Mouse (Mus musculus): ENCODE results near the gene Nup54. TPM values are rescaled to one million over a fixed set of nuclear protein-coding genes. Genes with fewer than 3 reads are reported as not detected.
A peak's percentile ranks its signal among the peaks of the same experiment; 100 is the strongest.

The Nup54 gene
- total and polyA plus RNA-seq, 2 experiments from 2014 or later, result 42.3 to 90.2 TPM

DNA sequence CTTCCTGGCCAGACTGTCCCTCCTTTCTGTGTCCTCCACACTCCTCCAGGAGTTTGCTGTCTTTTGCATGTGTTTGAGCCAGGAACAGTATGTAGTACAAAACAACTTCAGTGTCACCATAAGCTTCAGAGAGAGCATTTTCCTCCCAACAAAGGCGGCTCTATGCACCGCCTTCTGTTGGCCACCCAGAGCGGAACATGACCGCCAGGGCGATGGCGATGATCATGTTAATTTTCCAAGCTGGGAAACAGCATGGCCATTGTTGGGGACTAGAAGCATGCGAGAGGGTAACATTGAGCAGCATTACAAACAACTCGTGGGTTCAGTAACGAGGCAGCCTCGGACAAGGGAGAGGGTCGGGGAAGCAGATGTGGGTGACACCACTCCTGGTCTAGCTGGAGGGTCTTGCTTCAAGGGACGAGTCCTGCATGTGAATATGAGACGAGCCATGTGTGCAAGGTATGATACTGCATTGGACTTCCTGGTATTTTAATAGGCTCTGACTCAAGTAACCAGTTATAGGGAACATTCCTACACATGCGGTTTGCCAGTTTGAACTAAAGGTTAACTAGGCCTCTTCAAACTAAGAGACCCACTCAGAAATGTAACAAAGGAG is 63.5 kb downstream of the Nup54 start:
- no peaks in the 10 kb centered on the region for H3K27me3 ChIP-seq (ENCODE audit: insufficient read depth, low read length)

DNA sequence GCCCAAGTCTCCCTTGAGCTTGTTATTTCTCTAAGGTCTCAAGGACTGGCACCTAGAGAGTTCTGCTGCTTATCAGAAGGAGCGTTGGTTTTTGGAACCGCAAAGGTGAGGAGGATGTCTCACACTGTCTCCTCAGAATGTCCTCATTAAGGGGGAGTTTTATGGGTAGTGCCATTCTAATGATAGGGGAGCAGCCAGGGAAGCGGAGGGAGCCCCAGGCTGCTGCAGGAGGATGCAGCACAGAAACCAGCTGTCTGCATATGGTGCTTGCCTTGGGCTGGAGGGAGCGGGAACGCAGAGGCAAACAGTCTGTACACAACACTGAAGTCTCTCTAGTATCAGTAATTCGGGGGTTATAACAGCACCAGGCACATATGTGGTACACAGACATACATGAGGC is 64.1 kb downstream of the Nup54 start:
- H3K9ac ChIP-seq (replicated peaks; ENCODE audit: low read length), result no peak overlapping the region
- no peak overlapping the region for H3K4me3 ChIP-seq (ENCODE audit: low read length)
- no peak overlapping the region for H3K4me2 ChIP-seq (ENCODE audit: low read depth, low read length)
- WGBS, result 73% methylated on average over 6 of the region's 6 CpGs
- no peak for TF ChIP-seq CTCF (IDR thresholded peaks at IDR 0.05; ENCODE audit: low read depth)
- no peaks in the 10 kb centered on the region for H3K9me3 ChIP-seq (ENCODE audit: low read length)
- no peak for ATAC-seq
- no peak overlapping the region for H3K27ac ChIP-seq
- DNase-seq (ENCODE audit: low spot score), result no peak
- no peaks in the 10 kb centered on the region for H3K27me3 ChIP-seq (ENCODE audit: insufficient read depth, low read length)
- H3K4me1 ChIP-seq (ENCODE audit: insufficient read depth, low read length), result 0 out of 2 replicates have a peak, but pooled peaks cover 5% of the 10 kb centered on the region
- no peaks in the 10 kb centered on the region for H3K36me3 ChIP-seq (ENCODE audit: insufficient read depth, low read length)

More for the DNA sequence above, 63.5 kb downstream of the Nup54 start:
- H3K9ac ChIP-seq (replicated peaks; ENCODE audit: low read length), result no peak overlapping the region
- H3K4me2 ChIP-seq (ENCODE audit: low read depth, low read length), result no peak overlapping the region
- H3K4me1 ChIP-seq (ENCODE audit: insufficient read depth, low read length), result 0 out of 2 replicates have a peak, but pooled peaks cover 5% of the 10 kb centered on the region
- no peaks in the 10 kb centered on the region for H3K9me3 ChIP-seq (ENCODE audit: low read length)
- H3K4me3 ChIP-seq (ENCODE audit: low read length), result no peak overlapping the region
- ATAC-seq, result peak; percentile 74
- H3K27ac ChIP-seq, result no peak overlapping the region
- DNase-seq (ENCODE audit: low spot score), result peak; percentile 34
- WGBS, result 55% methylated on average over 14 of the region's 14 CpGs
- 0 out of 2 replicates have a peak, but pooled peaks have one; percentile 17 for TF ChIP-seq CTCF (IDR thresholded peaks at IDR 0.05; ENCODE audit: low read depth)
- no peaks in the 10 kb centered on the region for H3K36me3 ChIP-seq (ENCODE audit: insufficient read depth, low read length)

DNA sequence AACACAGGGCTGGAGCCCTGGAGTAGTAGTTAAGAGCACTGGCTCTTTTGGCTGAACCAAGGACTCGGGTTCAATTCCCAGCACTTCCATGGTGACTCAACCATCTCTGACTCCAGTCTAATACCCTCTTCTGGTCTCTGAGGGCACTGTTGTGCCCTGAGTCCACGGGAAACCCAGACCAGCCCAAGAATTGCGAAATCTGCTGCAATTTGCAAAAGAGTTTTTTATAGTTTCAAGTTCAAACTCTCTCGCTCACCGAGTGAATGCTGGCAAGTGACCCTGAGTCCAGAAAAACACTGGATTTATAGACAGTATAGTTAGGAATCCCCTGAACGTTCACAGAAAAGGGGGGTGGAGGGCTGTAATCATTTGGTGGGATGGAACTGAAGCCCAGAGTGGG is 64.6 kb downstream of the Nup54 start:
- DNase-seq (ENCODE audit: low spot score), result no peak
- no peak overlapping the region for H3K9ac ChIP-seq (replicated peaks; ENCODE audit: low read length)
- no peak overlapping the region for H3K27ac ChIP-seq
- no peaks in the 10 kb centered on the region for H3K9me3 ChIP-seq (ENCODE audit: low read length)
- no peak for TF ChIP-seq CTCF (IDR thresholded peaks at IDR 0.05; ENCODE audit: low read depth)
- ATAC-seq, result no peak
- no peak overlapping the region for H3K4me3 ChIP-seq (ENCODE audit: low read length)
- 79% methylated on average over 6 of the region's 6 CpGs for WGBS
- H3K27me3 ChIP-seq (ENCODE audit: insufficient read depth, low read length), result no peaks in the 10 kb centered on the region
- H3K4me1 ChIP-seq (ENCODE audit: insufficient read depth, low read length), result 0 out of 2 replicates have a peak, but pooled peaks cover 5% of the 10 kb centered on the region
- no peak overlapping the region for H3K4me2 ChIP-seq (ENCODE audit: low read depth, low read length)
- no peaks in the 10 kb centered on the region for H3K36me3 ChIP-seq (ENCODE audit: insufficient read depth, low read length)

DNA sequence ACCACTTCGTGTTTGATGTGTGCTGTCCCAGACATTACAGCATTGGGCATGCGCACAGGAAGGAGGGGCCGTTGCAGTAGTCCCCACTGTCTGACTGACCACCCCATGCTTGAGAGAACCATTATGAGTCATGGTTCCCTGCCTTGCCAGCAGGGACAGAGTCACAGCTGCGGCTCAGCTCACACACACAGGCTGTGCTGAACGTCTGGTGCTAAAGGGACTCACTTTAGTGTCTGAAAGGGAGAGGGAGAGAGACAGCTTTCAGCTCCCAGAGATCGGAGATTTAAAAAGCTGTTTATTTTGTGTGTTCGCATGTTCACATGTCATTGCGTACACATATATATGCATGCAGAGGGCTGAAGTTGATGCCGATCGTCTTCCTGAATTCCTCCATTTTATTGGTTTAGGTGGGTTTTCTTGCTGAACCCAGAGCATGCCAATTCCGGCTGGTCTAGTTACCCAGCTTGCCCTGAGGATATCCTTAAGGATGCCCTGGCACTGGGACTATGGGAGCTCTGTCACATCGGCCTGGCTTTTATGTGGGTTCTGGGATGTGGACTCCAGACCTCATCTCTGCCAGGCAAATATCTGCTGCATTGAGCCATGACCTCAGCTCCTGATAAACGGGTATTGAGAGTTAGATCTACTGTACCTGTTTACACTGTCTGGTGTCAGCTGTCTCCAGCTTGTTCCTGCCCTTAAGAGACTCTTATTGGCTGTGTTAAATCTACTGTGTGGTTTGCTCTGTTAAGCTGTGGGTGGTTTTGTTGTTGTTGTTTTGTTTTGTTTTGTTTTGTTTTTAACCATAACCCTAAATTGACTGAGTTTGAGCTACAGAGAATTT is 65.6 kb downstream of the Nup54 start:
- ATAC-seq, result peak; percentile 97
- Histone ChIP-seq H3K27ac (peak overlapping the region; percentile 60; the same call in 1 of the 2 replicates), H3K4me3 (ENCODE audit: low read length) (no peak overlapping the region), H3K9ac (replicated peaks; ENCODE audit: low read length) (no peak overlapping the region), H3K27me3 (ENCODE audit: insufficient read depth, low read length) (no peaks in the 10 kb centered on the region), H3K4me2 (ENCODE audit: low read depth, low read length) (peak overlapping the region; percentile 4; the same call in 1 of the 2 replicates), H3K9me3 (ENCODE audit: low read length) (no peaks in the 10 kb centered on the region), H3K4me1 (ENCODE audit: insufficient read depth, low read length) (0 out of 2 replicates have a peak, but pooled peaks cover 5% of the 10 kb centered on the region), H3K36me3 (ENCODE audit: insufficient read depth, low read length) (no peaks in the 10 kb centered on the region)
- peak; percentile 77 for DNase-seq (ENCODE audit: low spot score)
- TF ChIP-seq CTCF (IDR thresholded peaks at IDR 0.05; ENCODE audit: low read depth), result peak; percentile 41
- 56% methylated on average over 13 of the region's 13 CpGs for WGBS

DNA sequence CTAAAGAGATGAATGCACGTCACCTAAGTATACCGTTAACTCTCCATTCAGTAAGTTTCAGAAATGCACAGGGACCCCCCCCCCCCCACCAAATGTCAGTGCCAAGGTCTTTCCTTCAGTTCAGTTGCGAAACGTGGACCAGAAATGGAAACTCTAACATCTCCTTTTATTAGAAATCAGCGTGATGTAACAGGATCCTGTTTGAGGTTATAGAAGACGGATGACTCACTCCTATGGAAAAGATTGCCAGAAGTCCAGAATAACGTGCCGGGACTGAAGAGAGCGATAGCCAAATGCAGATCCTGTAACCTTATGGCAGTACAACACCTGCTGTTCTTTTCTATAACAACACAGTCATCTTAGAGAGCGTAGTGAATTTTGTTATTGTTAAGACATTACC is 66.6 kb downstream of the Nup54 start:
- H3K9ac ChIP-seq (replicated peaks; ENCODE audit: low read length), result no peak overlapping the region
- ATAC-seq, result no peak
- no peak overlapping the region for H3K4me2 ChIP-seq (ENCODE audit: low read depth, low read length)
- H3K27me3 ChIP-seq (ENCODE audit: insufficient read depth, low read length), result no peaks in the 10 kb centered on the region
- no peak overlapping the region for H3K27ac ChIP-seq
- WGBS, result 69% methylated on average over 10 of the region's 10 CpGs
- H3K4me3 ChIP-seq (ENCODE audit: low read length), result no peak overlapping the region
- 0 out of 2 replicates have a peak, but pooled peaks cover 5% of the 10 kb centered on the region for H3K4me1 ChIP-seq (ENCODE audit: insufficient read depth, low read length)
- no peak for DNase-seq (ENCODE audit: low spot score)
- H3K36me3 ChIP-seq (ENCODE audit: insufficient read depth, low read length), result no peaks in the 10 kb centered on the region
- TF ChIP-seq CTCF (IDR thresholded peaks at IDR 0.05; ENCODE audit: low read depth), result no peak
- H3K9me3 ChIP-seq (ENCODE audit: low read length), result no peaks in the 10 kb centered on the region

DNA sequence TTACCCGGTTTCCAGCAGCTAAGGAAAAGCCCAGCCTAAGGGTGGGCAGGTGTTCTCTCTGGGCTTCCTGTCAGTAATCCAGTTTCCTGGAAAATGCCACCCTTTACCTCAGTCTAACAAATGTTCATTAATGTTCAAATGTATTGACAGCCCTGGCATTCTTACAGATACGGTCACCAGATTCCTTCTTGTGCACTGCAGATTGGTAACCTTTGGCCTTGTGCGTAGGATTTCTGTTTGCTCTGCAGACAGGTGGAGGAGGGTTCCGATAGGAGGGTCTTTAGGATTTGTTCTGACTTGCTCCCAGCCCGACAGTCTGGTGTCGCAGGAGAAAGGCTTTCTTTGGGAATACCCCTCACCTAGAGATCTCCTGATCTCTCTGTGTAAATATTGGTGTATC is 68.5 kb downstream of the Nup54 start:
- Histone ChIP-seq H3K27ac (no peak overlapping the region), H3K4me3 (ENCODE audit: low read length) (no peak overlapping the region), H3K4me1 (ENCODE audit: insufficient read depth, low read length) (0 out of 2 replicates have a peak, but pooled peaks cover 4% of the 10 kb centered on the region), H3K9ac (replicated peaks; ENCODE audit: low read length) (no peak overlapping the region), H3K4me2 (ENCODE audit: low read depth, low read length) (no peak overlapping the region), H3K36me3 (ENCODE audit: insufficient read depth, low read length) (no peaks in the 10 kb centered on the region), H3K9me3 (ENCODE audit: low read length) (no peaks in the 10 kb centered on the region), H3K27me3 (ENCODE audit: insufficient read depth, low read length) (no peaks in the 10 kb centered on the region)
- DNase-seq (ENCODE audit: low spot score), result no peak
- 90% methylated on average over 6 of the region's 6 CpGs for WGBS
- ATAC-seq, result no peak
- TF ChIP-seq CTCF (IDR thresholded peaks at IDR 0.05; ENCODE audit: low read depth), result no peak

Small RNA genes within 50 kb of the gene (microRNA-seq; reads per million reads assigned to microRNA genes)
- 0 reads per million in 2 experiments for gene Mir6415

Other genes with a start within 250 kb of the Nup54 start
- not detected in 2 replicates for gene U90926, start 219.8 kb downstream of the Nup54 start, total RNA-seq (2014; rRNA removed)
- gene U90926, start 219.8 kb downstream of the Nup54 start, polyA plus RNA-seq (2015; fragmentation: Nextera tagmentation; extraction: Ambion mirVana), result not detected in 2 replicates
- gene Ppef2, start 178.9 kb downstream of the Nup54 start, total RNA-seq (2014; rRNA removed), result 1.5 and 3.5 TPM in 2 replicates
- 0.35 and 0.43 TPM in 2 replicates for gene Ppef2, start 178.9 kb downstream of the Nup54 start, polyA plus RNA-seq (2015; fragmentation: Nextera tagmentation; extraction: Ambion mirVana)
- 28.9 and 44.9 TPM in 2 replicates for gene Naaa, start 157.0 kb downstream of the Nup54 start, total RNA-seq (2014; rRNA removed)
- 29.1 TPM in 2 replicates for gene Naaa, start 157.0 kb downstream of the Nup54 start, polyA plus RNA-seq (2015; fragmentation: Nextera tagmentation; extraction: Ambion mirVana)
- gene Sdad1, start 124.7 kb downstream of the Nup54 start, total RNA-seq (2014; rRNA removed), result 27.3 and 28.3 TPM in 2 replicates
- gene Sdad1, start 124.7 kb downstream of the Nup54 start, polyA plus RNA-seq (2015; fragmentation: Nextera tagmentation; extraction: Ambion mirVana), result 30.6 and 30.7 TPM in 2 replicates
- not detected in 2 replicates for gene Cxcl9, start 107.1 kb downstream of the Nup54 start, total RNA-seq (2014; rRNA removed)
- gene Cxcl9, start 107.1 kb downstream of the Nup54 start, polyA plus RNA-seq (2015; fragmentation: Nextera tagmentation; extraction: Ambion mirVana), result not detected in 2 replicates
- 1.8 and 4.1 TPM in 2 replicates for gene Art3, start 103.4 kb downstream of the Nup54 start, total RNA-seq (2014; rRNA removed)
- 8.0 and 10.2 TPM in 2 replicates for gene Art3, start 103.4 kb downstream of the Nup54 start, polyA plus RNA-seq (2015; fragmentation: Nextera tagmentation; extraction: Ambion mirVana)
- gene Cxcl10, start 86.3 kb downstream of the Nup54 start, total RNA-seq (2014; rRNA removed), result not detected in 2 replicates
- 0.54 and 0.80 TPM in 2 replicates for gene Cxcl10, start 86.3 kb downstream of the Nup54 start, polyA plus RNA-seq (2015; fragmentation: Nextera tagmentation; extraction: Ambion mirVana)
- gene Scarb2, start 71.6 kb upstream of the Nup54 start, total RNA-seq (2014; rRNA removed), result 112 and 125 TPM in 2 replicates
- 21.7 and 22.9 TPM in 2 replicates for gene Scarb2, start 71.6 kb upstream of the Nup54 start, polyA plus RNA-seq (2015; fragmentation: Nextera tagmentation; extraction: Ambion mirVana)
- 0.68 and 1.9 TPM in 2 replicates for gene Fam47e, start 119.8 kb upstream of the Nup54 start, total RNA-seq (2014; rRNA removed)
- 1.4 and 1.5 TPM in 2 replicates for gene Fam47e, start 119.8 kb upstream of the Nup54 start, polyA plus RNA-seq (2015; fragmentation: Nextera tagmentation; extraction: Ambion mirVana)
- 1.8 and 5.4 TPM in 2 replicates for gene Stbd1, start 167.8 kb upstream of the Nup54 start, total RNA-seq (2014; rRNA removed)
- 5.6 and 6.3 TPM in 2 replicates for gene Stbd1, start 167.8 kb upstream of the Nup54 start, polyA plus RNA-seq (2015; fragmentation: Nextera tagmentation; extraction: Ambion mirVana)
- gene Ccdc158, start 240.1 kb upstream of the Nup54 start, total RNA-seq (2014; rRNA removed), result 0.26 and 0.72 TPM in 2 replicates
- 0.23 and 0.28 TPM in 2 replicates for gene Ccdc158, start 240.1 kb upstream of the Nup54 start, polyA plus RNA-seq (2015; fragmentation: Nextera tagmentation; extraction: Ambion mirVana)
- gene Shroom3, start 248.2 kb upstream of the Nup54 start, total RNA-seq (2014; rRNA removed), result 9.7 and 18.9 TPM in 2 replicates
- 1.1 and 1.2 TPM in 2 replicates for gene Shroom3, start 248.2 kb upstream of the Nup54 start, polyA plus RNA-seq (2015; fragmentation: Nextera tagmentation; extraction: Ambion mirVana)

All from hindbrain, postnatal 0 days (tissue).